Mouse (Mus musculus) forebrain, embryonic 11.5 days (tissue): ENCODE measurements around the gene Csk. TPM values are rescaled to one million over a fixed set of nuclear protein-coding genes. Genes with fewer than 3 reads are reported as not detected.

ENCODE experiments used
- ATAC-seq: fragments of 200-750 bp; cut with Nextera tagmentation; replicated peaks from 2 replicates; pipeline ENCODE4 v1.8.0; 2017; ENCODE audit warnings: moderate TSS enrichment; ENCODE audit not compliant: low FRiP score
- DNase-seq: peaks from one replicate; pipeline ENCODE4 v3.0.0-alpha.2; 2017; ENCODE audit warnings: low spot score
- H3K27ac ChIP-seq: fragments of 300-500 bp; sonication (generic); 2 replicates; pipeline ENCODE4 v1.5.1; 2014; ENCODE audit warnings: low read depth, low read length
- H3K27me3 ChIP-seq: fragments of 300-500 bp; sonication (generic); 2 replicates; pipeline ENCODE4 v1.6.1; 2014; ENCODE audit warnings: mild to moderate bottlenecking, low read length, mixed read lengths; ENCODE audit not compliant: control insufficient read depth, insufficient read depth
- H3K36me3 ChIP-seq: fragments of 300-500 bp; sonication (generic); 2 replicates; pipeline ENCODE4 v1.6.1; 2014; ENCODE audit warnings: mild to moderate bottlenecking, low read length, moderate library complexity, mixed read lengths; ENCODE audit not compliant: control insufficient read depth, insufficient read depth
- H3K4me1 ChIP-seq: fragments of 300-500 bp; sonication (generic); replicated peaks from 2 replicates; pipeline ENCODE4 v1.6.1; 2014; ENCODE audit warnings: low read length, mixed read lengths; ENCODE audit not compliant: control insufficient read depth, insufficient read depth
- H3K4me2 ChIP-seq: fragments of 300-500 bp; sonication (generic); 2 replicates; pipeline ENCODE4 v1.6.1; 2014; ENCODE audit warnings: low read depth, mild to moderate bottlenecking, low read length, moderate library complexity, mixed read lengths; ENCODE audit not compliant: severe bottlenecking
- H3K4me3 ChIP-seq: fragments of 300-500 bp; sonication (generic); 2 replicates; pipeline ENCODE4 v1.5.1; 2014; ENCODE audit warnings: low read depth, low read length
- H3K9ac ChIP-seq: fragments of 300-500 bp; sonication (generic); 2 replicates; pipeline ENCODE4 v1.6.1; 2014; ENCODE audit warnings: low read length
- H3K9me3 ChIP-seq: fragments of 300-500 bp; sonication (generic); 2 replicates; pipeline ENCODE4 v1.6.1; 2016; ENCODE audit warnings: low read length, mixed read lengths; ENCODE audit not compliant: control insufficient read depth
- WGBS: fragments of 180-500 bp; shearing (Covaris S2); extraction: QIAGEN DNeasy Blood & Tissue Kit; methylation state at CpG from one replicate; pipeline ENCODE4 v1.1.7; 2014; 5-methylcytosine and 5-hydroxymethylcytosine counted together
- polyA plus RNA-seq: library from polyadenylated mRNA; unstranded; fragments of >200 nt; fragmentation: Nextera tagmentation; extraction: Ambion mirVana; gene quantifications from 2 replicates; pipeline ENCODE4 v1.2.1, GENCODE M21; 2014

Gene Csk
- polyA plus RNA-seq, 1 experiment from 2014 or later: 32.9 TPM

DNA sequence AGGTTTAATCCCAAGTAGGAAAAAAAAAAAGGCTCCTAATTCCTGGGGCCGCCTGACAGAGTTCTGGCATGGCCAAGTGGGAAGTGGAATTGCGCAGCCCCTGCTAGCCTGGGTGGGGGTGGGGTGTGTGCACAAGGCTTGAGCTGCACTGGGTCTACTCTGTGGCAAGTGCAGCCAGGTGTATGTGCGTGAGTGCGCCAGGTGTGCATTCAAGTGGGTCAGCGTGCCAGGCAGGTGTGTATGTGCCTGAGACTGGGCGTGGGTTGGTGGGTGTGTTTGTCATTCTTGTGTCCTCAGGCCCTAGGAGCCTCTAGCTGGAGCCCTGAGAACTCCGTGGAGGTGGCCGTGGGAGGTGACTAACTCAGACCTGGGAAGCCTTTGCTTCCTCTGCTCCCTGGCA lies 13.1 kb upstream of the Csk start:
- Histone ChIP-seq H3K4me3 (no peak overlapping the region), H3K27me3 (no peaks in the 10 kb centered on the region), H3K9me3 (no peaks in the 10 kb centered on the region), H3K36me3 (no peaks in the 10 kb centered on the region), H3K4me1 (no peaks in the 10 kb centered on the region), H3K4me2 (no peak overlapping the region), H3K27ac (no peak overlapping the region), H3K9ac (no peak overlapping the region)
- ATAC-seq (no peak), DNase-seq (no peak)
- 90% methylated on average over 8 of the region's 8 CpGs for WGBS

DNA sequence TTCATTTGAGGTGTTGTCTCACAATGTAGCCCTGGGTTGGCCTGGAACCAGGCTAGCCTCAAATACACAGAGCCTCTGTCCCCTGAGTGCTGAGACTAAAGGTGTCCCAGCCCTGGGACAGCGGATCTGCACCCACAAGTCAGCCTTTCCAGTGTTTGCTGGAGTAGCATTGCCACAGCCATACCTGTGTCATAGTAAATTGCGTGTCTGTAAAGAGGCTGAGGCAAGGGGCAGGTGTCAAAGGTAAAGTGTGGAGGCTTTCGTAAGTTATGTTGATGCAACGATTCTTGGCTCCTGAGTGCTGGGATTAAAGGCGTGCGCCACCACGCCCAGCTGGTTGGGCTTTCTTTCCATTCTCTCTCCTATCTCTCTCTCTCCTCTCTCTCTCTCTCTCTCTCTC lies 11.2 kb upstream of the Csk start:
- H3K4me3 ChIP-seq: no peak overlapping the region
- H3K9ac ChIP-seq: no peak overlapping the region
- no peaks in the 10 kb centered on the region for H3K36me3 ChIP-seq
- no peak overlapping the region for H3K27ac ChIP-seq
- H3K9me3 ChIP-seq: no peaks in the 10 kb centered on the region
- no peaks in the 10 kb centered on the region for H3K4me1 ChIP-seq
- H3K4me2 ChIP-seq: no peak overlapping the region
- DNase-seq: no peak
- H3K27me3 ChIP-seq: no peaks in the 10 kb centered on the region
- no peak for ATAC-seq
- 68% methylated on average over 7 of the region's 7 CpGs for WGBS

DNA sequence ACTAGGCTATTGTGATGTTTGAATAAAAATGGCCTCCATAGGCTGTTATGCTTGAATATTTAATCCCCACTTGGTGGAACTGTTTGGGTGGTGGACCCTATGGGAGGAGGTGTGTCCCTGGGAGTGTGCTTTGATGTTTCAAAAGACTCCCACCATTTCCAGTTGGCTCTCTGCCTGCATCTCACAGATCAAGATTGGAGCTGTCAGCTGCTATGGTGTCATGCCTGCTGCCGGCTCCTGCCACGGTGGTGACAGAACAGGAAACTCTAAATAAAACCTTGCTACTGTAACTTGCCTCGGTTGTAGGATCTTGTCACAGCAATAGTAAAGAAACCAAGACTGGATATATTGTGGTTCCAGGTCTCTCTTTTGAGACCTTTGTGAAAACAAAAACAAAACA lies 8.1 kb upstream of the Csk start:
- no peak overlapping the region for H3K9ac ChIP-seq
- H3K4me1 ChIP-seq: no peaks in the 10 kb centered on the region
- DNase-seq: no peak
- H3K4me3 ChIP-seq: no peak overlapping the region
- no peaks in the 10 kb centered on the region for H3K9me3 ChIP-seq
- no peak overlapping the region for H3K27ac ChIP-seq
- 87% methylated on average over 3 of the region's 3 CpGs for WGBS
- no peaks in the 10 kb centered on the region for H3K36me3 ChIP-seq
- H3K27me3 ChIP-seq: no peaks in the 10 kb centered on the region
- no peak overlapping the region for H3K4me2 ChIP-seq
- no peak for ATAC-seq

DNA sequence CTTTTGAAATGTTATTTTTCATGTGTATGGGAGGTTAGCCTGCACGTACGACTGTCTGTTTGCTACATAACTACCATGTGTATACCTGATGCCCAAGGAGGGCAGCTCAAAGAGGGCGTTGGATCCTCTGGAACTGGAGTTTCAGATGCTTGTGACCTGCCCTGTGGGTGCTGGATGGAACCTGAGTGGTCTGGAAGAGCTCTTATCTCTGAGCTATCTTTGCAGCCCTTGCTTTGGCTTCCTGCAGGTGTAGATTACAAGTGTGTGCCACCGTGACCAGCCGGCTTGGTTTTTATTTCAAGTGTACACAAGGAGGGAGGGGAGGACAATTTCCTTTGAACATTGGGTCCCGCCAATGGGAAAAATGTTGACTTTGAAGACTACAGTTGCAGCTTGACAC lies 7.1 kb upstream of the Csk start:
- Histone ChIP-seq H3K9me3 (no peaks in the 10 kb centered on the region), H3K4me2 (no peak overlapping the region), H3K4me3 (no peak overlapping the region), H3K27ac (no peak overlapping the region), H3K4me1 (peaks cover 1% of the 10 kb centered on the region; the same call in 1 of the 2 replicates), H3K36me3 (no peaks in the 10 kb centered on the region), H3K9ac (no peak overlapping the region), H3K27me3 (no peaks in the 10 kb centered on the region)
- ATAC-seq (no peak), DNase-seq (no peak)
- 84% methylated on average over 6 of the region's 6 CpGs for WGBS

DNA sequence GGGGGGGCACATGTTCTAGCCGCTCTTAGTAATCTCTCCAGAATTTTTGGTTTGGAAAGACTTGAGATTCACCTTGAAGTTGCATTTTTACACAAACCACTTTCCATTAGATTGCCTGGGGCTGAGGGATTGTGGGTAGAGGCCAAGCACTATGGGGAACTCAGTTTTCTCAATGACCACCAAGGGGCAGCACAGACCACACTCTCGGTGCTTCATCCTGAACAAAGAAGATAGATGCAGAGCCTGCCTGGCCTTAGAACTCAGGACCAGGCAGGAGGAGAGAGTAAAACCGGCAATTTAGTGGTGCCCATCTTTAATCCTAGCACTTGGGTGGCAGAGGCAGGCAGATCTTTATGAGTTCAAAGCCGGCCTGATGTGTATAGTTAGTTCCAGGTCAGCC lies 6.3 kb upstream of the Csk start:
- ATAC-seq (0 out of 2 replicates have a peak, but pooled peaks have one; percentile 63), DNase-seq (peak; percentile 76)
- Histone ChIP-seq H3K9ac (no peak overlapping the region), H3K4me2 (no peak overlapping the region), H3K36me3 (no peaks in the 10 kb centered on the region), H3K27ac (no peak overlapping the region), H3K4me3 (no peak overlapping the region), H3K4me1 (peaks cover 2% of the 10 kb centered on the region; the same call in 1 of the 2 replicates), H3K9me3 (no peaks in the 10 kb centered on the region), H3K27me3 (0 out of 2 replicates have a peak, but pooled peaks cover 1% of the 10 kb centered on the region)
- WGBS: 25% methylated on average over 4 of the region's 4 CpGs

DNA sequence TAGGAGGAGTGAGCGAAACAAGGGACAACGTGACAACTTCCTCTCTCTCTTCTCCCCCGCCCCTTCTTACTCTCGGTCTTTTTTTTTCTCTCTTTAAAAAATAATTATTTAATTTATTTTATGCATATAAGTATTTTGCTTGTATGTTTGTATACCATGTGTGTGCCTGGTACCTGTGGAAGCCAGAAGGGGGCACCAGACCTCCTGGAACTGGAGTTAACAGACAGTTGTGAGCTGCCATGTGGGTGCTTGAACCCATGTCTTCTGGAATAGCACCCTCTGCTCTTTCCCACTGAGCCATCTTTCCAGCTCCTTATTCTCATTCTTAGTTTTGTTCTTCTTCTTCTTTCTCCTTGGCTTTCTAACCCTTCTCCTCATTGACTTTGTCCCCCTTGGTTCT lies 5.5 kb upstream of the Csk start:
- no peak overlapping the region for H3K9ac ChIP-seq
- 0 out of 2 replicates have a peak, but pooled peaks cover 3% of the 10 kb centered on the region for H3K27me3 ChIP-seq
- DNase-seq (no peak), ATAC-seq (no peak)
- peaks cover 3% of the 10 kb centered on the region; the same call in 1 of the 2 replicates for H3K4me1 ChIP-seq
- H3K4me3 ChIP-seq: no peak overlapping the region
- H3K36me3 ChIP-seq: no peaks in the 10 kb centered on the region
- 83% methylated on average over 4 of the region's 4 CpGs for WGBS
- H3K27ac ChIP-seq: no peak overlapping the region
- H3K9me3 ChIP-seq: no peaks in the 10 kb centered on the region
- no peak overlapping the region for H3K4me2 ChIP-seq

DNA sequence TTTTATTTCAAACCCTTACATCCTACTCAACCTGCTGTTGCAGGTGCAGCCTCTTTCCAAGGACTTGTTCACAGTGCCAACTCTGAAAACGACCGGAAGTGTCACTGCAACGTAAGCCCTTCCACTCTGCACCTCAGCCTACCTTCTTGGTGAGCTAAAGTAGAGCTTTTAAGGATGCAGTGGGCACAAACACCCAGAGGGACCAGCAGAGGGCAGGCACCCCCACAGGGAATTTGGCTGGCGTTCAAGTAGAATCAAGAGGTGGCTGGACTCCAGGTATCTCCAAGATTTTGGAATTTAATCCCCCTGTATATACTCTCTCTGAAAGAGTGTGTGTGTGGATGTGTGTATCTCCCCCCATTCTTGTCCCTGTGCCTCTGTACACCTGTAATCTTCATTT lies 4.4 kb upstream of the Csk start:
- WGBS: 62% methylated on average over 4 of the region's 4 CpGs
- H3K36me3 ChIP-seq: no peaks in the 10 kb centered on the region
- no peak for ATAC-seq

DNA sequence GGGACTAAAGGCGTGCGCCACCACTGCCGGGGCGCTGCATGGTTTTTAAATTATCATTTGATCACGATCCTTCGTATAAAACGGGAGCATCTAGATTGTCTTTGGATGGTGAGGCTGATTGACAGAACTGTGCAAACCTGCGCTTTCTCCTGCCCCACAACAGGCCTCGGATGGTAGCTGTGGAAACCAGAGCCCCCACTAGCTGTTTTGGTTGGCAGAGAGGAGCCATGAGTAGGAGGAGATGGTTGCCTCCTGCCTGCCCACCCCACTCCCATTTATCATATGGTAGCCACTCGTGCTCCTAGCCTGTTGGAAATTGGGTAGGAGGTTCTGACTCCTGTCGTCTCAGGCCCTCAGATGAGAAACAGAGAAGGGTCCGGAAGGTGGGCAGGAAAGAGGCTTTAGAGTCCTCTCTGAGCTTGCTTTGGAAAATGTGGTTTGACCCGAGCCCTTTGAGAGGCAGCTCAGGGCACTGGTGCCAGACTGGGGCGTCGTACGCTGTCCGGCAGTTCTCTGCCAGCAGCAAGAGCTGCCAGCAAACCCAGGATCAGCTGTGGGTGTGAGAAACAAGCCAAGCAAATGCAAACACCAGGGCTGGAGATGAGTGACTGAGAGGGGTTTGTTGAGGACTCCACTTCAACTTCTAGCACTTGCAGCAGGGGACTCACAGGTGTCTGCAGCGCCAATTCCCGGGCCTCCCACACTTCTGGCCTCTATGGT lies 3.4 kb upstream of the Csk start:
- no peak for DNase-seq
- H3K4me1 ChIP-seq: peaks cover 3% of the 10 kb centered on the region; the same call in 1 of the 2 replicates
- 88% methylated on average over 19 of the region's 19 CpGs for WGBS

More for the DNA sequence above, 4.4 kb upstream of the Csk start:
- H3K9me3 ChIP-seq: no peaks in the 10 kb centered on the region
- no peak overlapping the region for H3K4me3 ChIP-seq
- no peak overlapping the region for H3K27ac ChIP-seq
- peaks cover 3% of the 10 kb centered on the region; the same call in 1 of the 2 replicates for H3K4me1 ChIP-seq
- no peak for DNase-seq
- H3K27me3 ChIP-seq: 0 out of 2 replicates have a peak, but pooled peaks cover 3% of the 10 kb centered on the region
- no peak overlapping the region for H3K9ac ChIP-seq
- no peak overlapping the region for H3K4me2 ChIP-seq

DNA sequence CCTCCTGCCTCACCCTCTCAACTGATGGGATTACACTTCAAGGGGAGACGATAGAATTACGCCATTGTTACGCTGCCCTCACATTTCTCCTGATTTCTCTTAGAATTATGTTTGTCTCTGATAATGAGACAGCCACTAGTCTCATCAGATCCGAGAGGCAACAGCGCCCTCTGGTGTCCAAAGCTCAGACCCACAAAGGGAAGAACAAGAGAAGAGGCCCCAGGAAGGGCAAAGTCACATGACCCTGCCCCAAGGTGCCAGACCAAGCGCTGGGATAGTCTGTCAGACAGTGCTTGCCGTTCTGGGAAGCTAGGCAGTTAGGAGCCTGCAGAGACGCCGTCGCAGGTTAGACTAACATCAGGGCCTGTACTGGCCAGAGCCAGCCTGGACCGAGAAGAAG lies 2.3 kb upstream of the Csk start:
- Histone ChIP-seq H3K27me3 (0 out of 2 replicates have a peak, but pooled peaks cover 3% of the 10 kb centered on the region), H3K9me3 (no peaks in the 10 kb centered on the region), H3K4me2 (peak overlapping the region; percentile 38), H3K9ac (peak overlapping the region; percentile 39), H3K36me3 (no peaks in the 10 kb centered on the region), H3K27ac (no peak overlapping the region), H3K4me3 (no peak overlapping the region), H3K4me1 (peaks cover 4% of the 10 kb centered on the region; the same call in 1 of the 2 replicates)
- DNase-seq (peak; percentile 96), ATAC-seq (peak; percentile 80)
- WGBS: 4% methylated on average over 11 of the region's 11 CpGs

More for the DNA sequence above, 3.4 kb upstream of the Csk start:
- Histone ChIP-seq H3K9ac (no peak overlapping the region), H3K27me3 (0 out of 2 replicates have a peak, but pooled peaks cover 3% of the 10 kb centered on the region), H3K36me3 (no peaks in the 10 kb centered on the region), H3K4me2 (no peak overlapping the region), H3K4me3 (no peak overlapping the region), H3K27ac (no peak overlapping the region), H3K9me3 (no peaks in the 10 kb centered on the region)
- no peak for ATAC-seq
